In genomic region chr10:83131884-83132283, GRCm38 (mm10) we compare ENCODE assay signal across 35 mouse cellular contexts.
DNase-seq lines count a peak whose midpoint lies in the region; ATAC-seq and TF ChIP-seq lines count a peak whose summit lies in the region.
"Had no signal": no experiment of that assay in that cellular context is flagged by ENCODE, and none has a peak within 500 bp of the region (broad histone marks: within the 10 kb centered on the region; RNA-seq: fewer than 3 reads in every experiment).

No protein-coding gene starts in this region.

- TF ChIP-seq CTCF in hindbrain, postnatal 0 days (IDR thresholded peaks at IDR 0.05; ENCODE audit: low read depth), result no peak

- H3K27ac ChIP-seq in hindbrain, postnatal 0 days, result no peak overlapping the region
- H3K27ac ChIP-seq in hindbrain, embryonic 13.5 days, result no peak overlapping the region
- H3K27ac ChIP-seq in liver, embryonic 13.5 days, result no peak overlapping the region
- H3K27ac ChIP-seq: forebrain, embryonic 12.5 days; hindbrain, embryonic 14.5 days; left cerebral cortex, adult 2 months; midbrain, embryonic 13.5 days; stomach, postnatal 0 days had no signal

- 100% methylated on average over 1 of the region's 1 CpGs for WGBS in hindbrain, postnatal 0 days
- WGBS in hindbrain, embryonic 13.5 days, result 93% methylated on average over 1 of the region's 1 CpGs
- WGBS in liver, embryonic 13.5 days (ENCODE audit: insufficient replicate concordance), result 72% methylated on average over 1 of the region's 1 CpGs

- no peak overlapping the region for H3K9ac ChIP-seq in hindbrain, postnatal 0 days (replicated peaks; ENCODE audit: low read length)
- H3K9ac ChIP-seq in hindbrain, embryonic 13.5 days, result no peak overlapping the region
- no peak overlapping the region for H3K9ac ChIP-seq in liver, embryonic 13.5 days
- H3K9ac ChIP-seq: embryonic facial prominence, embryonic 13.5 days; forebrain, embryonic 12.5 days; hindbrain, embryonic 14.5 days; lung, embryonic 15.5 days; midbrain, embryonic 13.5 days had no signal

- H3K4me3 ChIP-seq in hindbrain, postnatal 0 days (ENCODE audit: low read length), result no peak overlapping the region
- H3K4me3 ChIP-seq in hindbrain, embryonic 13.5 days, result no peak overlapping the region
- no peak overlapping the region for H3K4me3 ChIP-seq in liver, embryonic 13.5 days (replicated peaks)
- H3K4me3 ChIP-seq: embryonic facial prominence, embryonic 13.5 days; erythroblast, embryonic 14.5 days; forebrain, embryonic 12.5 days; left cerebral cortex, adult 2 months; lung, embryonic 15.5 days; megakaryocyte, embryonic 14.5 days; midbrain, embryonic 13.5 days had no signal

- no peaks in the 10 kb centered on the region for H3K27me3 ChIP-seq in hindbrain, postnatal 0 days (ENCODE audit: insufficient read depth, low read length)
- H3K27me3 ChIP-seq in hindbrain, embryonic 13.5 days, result 0 out of 2 replicates have a peak, but pooled peaks cover 5% of the 10 kb centered on the region
- no peaks in the 10 kb centered on the region for H3K27me3 ChIP-seq in liver, embryonic 13.5 days
- no peaks in the 10 kb centered on the region for H3K27me3 ChIP-seq in splenic B cell, adult 2 months (ENCODE audit: control insufficient read depth, insufficient read depth, low read length, poor library complexity, severe bottlenecking)
- H3K27me3 ChIP-seq: lung, embryonic 15.5 days; megakaryocyte, embryonic 14.5 days had no signal

- DNase-seq in hindbrain, postnatal 0 days (ENCODE audit: low spot score), result no peak
- peak; percentile 37 for DNase-seq in retina, postnatal 1 day
- DNase-seq in retina, embryonic 14.5 days (ENCODE audit: low spot score), result no peak
- DNase-seq in liver, embryonic 13.5 days, result no peak
- peak; percentile 2 for DNase-seq in splenic B cell, adult 2 months (ENCODE audit: low read depth, low spot score)
- no peak for DNase-seq in cerebellum, postnatal 10 days
- DNase-seq in neural tube, embryonic 10.5 days (ENCODE audit: extremely low spot score, low spot score), result no peak
- DNase-seq: adrenal gland, adult 2 months; adrenal gland, postnatal 36 days; cerebellum, adult 2 months; embryo, embryonic 11 days; gastrocnemius, postnatal 25 days; heart, adult 11 months; heart, postnatal 4 days; kidney, adult 11 months; kidney, postnatal 14 days; lung, postnatal 36 days; right cerebral cortex, postnatal 25 days; spleen, adult 18-20 months; thymus, adult 18-20 months; thymus, postnatal 25 days had no signal

- H3K4me2 ChIP-seq in hindbrain, postnatal 0 days (ENCODE audit: low read depth, low read length), result no peak overlapping the region
- H3K4me2 ChIP-seq in hindbrain, embryonic 13.5 days, result no peak overlapping the region
- no peak overlapping the region for H3K4me2 ChIP-seq in liver, embryonic 13.5 days
- H3K4me2 ChIP-seq: embryonic facial prominence, embryonic 13.5 days; forebrain, embryonic 12.5 days; heart, embryonic 11.5 days; hindbrain, embryonic 14.5 days; lung, embryonic 15.5 days; midbrain, embryonic 13.5 days had no signal

- no peaks in the 10 kb centered on the region for H3K9me3 ChIP-seq in hindbrain, postnatal 0 days (ENCODE audit: low read length)
- no peaks in the 10 kb centered on the region for H3K9me3 ChIP-seq in hindbrain, embryonic 13.5 days
- no peaks in the 10 kb centered on the region for H3K9me3 ChIP-seq in liver, embryonic 13.5 days (replicated peaks)
- H3K9me3 ChIP-seq: embryonic facial prominence, embryonic 13.5 days; forebrain, embryonic 12.5 days; lung, embryonic 15.5 days; megakaryocyte, embryonic 14.5 days; midbrain, embryonic 13.5 days had no signal

- peaks cover 7% of the 10 kb centered on the region; the same call in 1 of the 2 replicates for H3K4me1 ChIP-seq in hindbrain, postnatal 0 days (ENCODE audit: insufficient read depth, low read length)
- peaks cover 57% of the 10 kb centered on the region for H3K4me1 ChIP-seq in hindbrain, embryonic 13.5 days (replicated peaks)
- H3K4me1 ChIP-seq in liver, embryonic 13.5 days (replicated peaks), result 0 out of 2 replicates have a peak, but pooled peaks cover 3% of the 10 kb centered on the region

- H3K36me3 ChIP-seq in hindbrain, postnatal 0 days (ENCODE audit: insufficient read depth, low read length), result no peaks in the 10 kb centered on the region
- H3K36me3 ChIP-seq in hindbrain, embryonic 13.5 days, result no peaks in the 10 kb centered on the region
- H3K36me3 ChIP-seq in liver, embryonic 13.5 days, result no peaks in the 10 kb centered on the region
- no peaks in the 10 kb centered on the region for H3K36me3 ChIP-seq in splenic B cell, adult 2 months (ENCODE audit: control insufficient read depth, insufficient read depth, low read length, poor library complexity, severe bottlenecking)
- H3K36me3 ChIP-seq: embryonic facial prominence, embryonic 13.5 days; forebrain, embryonic 12.5 days; lung, embryonic 15.5 days; midbrain, embryonic 13.5 days had no signal

- ATAC-seq in hindbrain, postnatal 0 days, result peak; percentile 39; the same call in 1 of the 2 replicates
- ATAC-seq in hindbrain, embryonic 13.5 days (ENCODE audit: low FRiP score), result no peak
- ATAC-seq in liver, embryonic 13.5 days (ENCODE audit: low read depth), result peak; percentile 67; the same call in 1 of the 2 replicates
- ATAC-seq: activated CD4-positive, CD25-positive, alpha-beta regulatory T cell, adult 4 months; CD4-positive, CD25-positive, alpha-beta regulatory T cell, adult 4 months; inflammation-experienced regulatory T-cells, adult 6 months; midbrain, embryonic 13.5 days had no signal

Comparison
In these comparisons a context has a peak if more than half of its experiments do, and no peak if none do; other contexts are left out.
1. DNase-seq: peak in retina, postnatal 1 day (single experiment) and splenic B cell, adult 2 months (single experiment); none in hindbrain, postnatal 0 days (single experiment), retina, embryonic 14.5 days (single experiment), liver, embryonic 13.5 days (single experiment), cerebellum, postnatal 10 days (0 of 2) and neural tube, embryonic 10.5 days (single experiment).